Mouse (Mus musculus) ES-E14 (cell line): ENCODE measurements around the gene Aldh2. TPM values are rescaled to one million over a fixed set of nuclear protein-coding genes. Genes with fewer than 3 reads are reported as not detected.

Source experiments
- DNase-seq: peaks from one replicate; pipeline ENCODE4 v3.0.0-alpha.2; 2013; ENCODE audit warnings: low read depth, low spot score
- H3K27ac ChIP-seq: 2 replicates; pipeline ENCODE4 v1.5.1; 2012; ENCODE audit warnings: low read depth, mild to moderate bottlenecking, low read length, moderate library complexity, mixed read lengths; ENCODE audit not compliant: poor library complexity, insufficient read depth, severe bottlenecking
- H3K36me3 ChIP-seq: 2 replicates; pipeline ENCODE4 v1.6.1; 2012; ENCODE audit warnings: mild to moderate bottlenecking, low read length, moderate library complexity, mixed read lengths; ENCODE audit not compliant: control insufficient read depth, poor library complexity, insufficient read depth, severe bottlenecking
- H3K4me1 ChIP-seq, 2 experiments: fragments of 150-350 bp in 1 of 2; sonication (generic) in 1 of 2; 2 replicates each; pipeline ENCODE4 v1.6.1; 2012; ENCODE audit warnings: low read length in 2 of 2, mild to moderate bottlenecking in 1 of 2, mixed read lengths in 1 of 2; ENCODE audit not compliant: control insufficient read depth in 2 of 2, insufficient read depth in 2 of 2, poor library complexity in 1 of 2
- H3K4me3 ChIP-seq, 2 experiments: fragments of 150-350 bp in 1 of 2; sonication (generic) in 1 of 2; 2 replicates each; pipeline ENCODE4 v1.5.1; 2012; ENCODE audit warnings: low read length in 2 of 2, low read depth in 1 of 2, mild to moderate bottlenecking in 1 of 2, mixed read lengths in 1 of 2; ENCODE audit not compliant: insufficient read depth in 1 of 2, poor library complexity in 1 of 2, severe bottlenecking in 1 of 2
- H3K9ac ChIP-seq: 2 replicates; pipeline ENCODE4 v1.6.1; 2012; ENCODE audit warnings: low read depth, mild to moderate bottlenecking, low read length, mixed read lengths; ENCODE audit not compliant: poor library complexity, insufficient read depth, severe bottlenecking
- H3K9me3 ChIP-seq: fragments of 150-350 bp; sonication (generic); 2 replicates; pipeline ENCODE4 v1.6.1; 2012; ENCODE audit warnings: low read depth, mild to moderate bottlenecking, low read length; ENCODE audit not compliant: control insufficient read depth, insufficient read depth
- CHD2 ChIP-seq: IDR thresholded peaks from 2 replicates; pipeline ENCODE4 v1.6.1; 2014; ENCODE audit warnings: mild to moderate bottlenecking, low read depth, low read length, inconsistent platforms
- HCFC1 ChIP-seq: IDR thresholded peaks from 2 replicates; pipeline ENCODE4 v1.6.1; 2012; ENCODE audit warnings: low read length, inconsistent platforms, borderline replicate concordance; ENCODE audit not compliant: insufficient read depth
- MAFK ChIP-seq: IDR thresholded peaks from 2 replicates; pipeline ENCODE4 v1.6.1; 2014; ENCODE audit warnings: mild to moderate bottlenecking, low read depth, low read length, inconsistent platforms; ENCODE audit not compliant: insufficient read depth
- ZC3H11A ChIP-seq: IDR thresholded peaks from 2 replicates; pipeline ENCODE4 v1.6.1; 2012; ENCODE audit warnings: low read depth, mild to moderate bottlenecking, inconsistent platforms, low read length, borderline replicate concordance
- ZNF384 ChIP-seq: IDR thresholded peaks from 2 replicates; pipeline ENCODE4 v1.6.1; 2012; ENCODE audit warnings: low read depth, low read length, inconsistent platforms
- in situ Hi-C, 2 experiments: fragments of 600-800 bp; cut with MboI; formaldehyde crosslinking; loops; one replicate each; pipeline ENCODE4 v1.15.1; 2025; ENCODE audit warnings: low sequenced_read_pairs in 2 of 2, inconsistent platforms in 1 of 2; ENCODE audit not compliant: unreplicated experiment in 2 of 2
- total RNA-seq: library from RNA; depleted of rRNA; stranded (reverse); fragments of 300-350 nt; gene quantifications from 2 replicates; pipeline ENCODE4 v1.2.3, GENCODE M21; 2012; rRNA removed

The Aldh2 gene
- 157 and 238 TPM in 2 replicates for total RNA-seq

DNA sequence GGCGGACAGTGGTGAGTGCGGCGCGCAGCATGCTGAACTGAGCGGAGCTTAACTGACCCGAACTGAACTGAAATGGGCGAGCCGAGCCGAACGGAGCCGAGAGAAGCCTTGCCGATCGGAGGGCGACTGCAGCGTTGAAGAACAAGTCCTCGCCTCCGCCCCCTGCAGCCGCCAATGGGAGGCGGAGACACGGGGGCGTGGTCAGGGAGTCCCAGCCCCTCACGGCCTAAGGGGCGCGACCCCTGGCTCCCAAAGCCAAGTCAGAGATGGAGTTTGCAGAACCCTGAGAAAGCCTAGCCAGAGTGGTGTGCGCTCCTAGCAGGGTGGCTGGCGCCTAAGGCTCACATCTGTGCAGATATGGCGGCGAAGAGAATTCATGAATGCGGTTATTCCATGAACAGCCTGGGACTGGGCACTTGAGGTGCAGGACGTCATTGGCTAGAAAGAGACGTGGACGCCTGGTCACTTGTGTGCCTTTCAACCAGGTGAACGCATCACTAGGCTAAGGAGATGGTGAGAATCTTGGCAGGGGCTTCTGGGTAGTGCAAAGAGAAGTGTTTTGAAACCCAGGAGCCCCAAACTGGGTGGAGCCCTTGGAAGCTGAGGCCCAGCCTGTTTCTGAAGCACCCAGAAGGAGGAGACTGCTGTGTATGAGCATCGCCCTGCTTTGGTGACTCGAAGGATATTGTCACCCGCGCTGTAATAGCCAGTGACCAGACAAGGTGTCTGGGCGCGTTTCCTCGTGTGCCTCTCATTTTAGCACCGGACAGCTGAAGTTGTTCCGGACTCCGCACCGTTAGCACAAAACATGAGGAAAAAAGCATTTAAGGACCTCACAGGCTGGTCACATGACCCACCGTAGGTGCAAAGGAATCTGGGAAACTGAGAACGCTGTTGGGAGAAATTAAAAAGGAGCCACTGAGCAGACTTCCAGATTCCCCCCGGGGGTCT lies at the start of gene Aldh2:
TSS of gene Aldh2 (minus strand) at position 374 of the 951 bp plus-strand sequence.
- Histone ChIP-seq H3K36me3 (peaks cover 2% of the 10 kb centered on the region; the same call in 1 of the 2 replicates), H3K9me3 (no peaks in the 10 kb centered on the region), H3K4me3 (peak within 1 kb of the TSS; percentile 73 to 78), H3K9ac (peak within 1 kb of the TSS; percentile 85), H3K4me1 (peaks cover 2 to 13% of the 10 kb centered on the region in 2 experiments; a peak in 2 of 4 replicates), H3K27ac (peak within 1 kb of the TSS; percentile 48; the same call in 1 of the 2 replicates)
- TF ChIP-seq CHD2 = no peak
- no peak for TF ChIP-seq HCFC1
- no peak for TF ChIP-seq ZNF384
- TF ChIP-seq ZC3H11A = no peak
- no peak for TF ChIP-seq MAFK
- DNase-seq = peak; percentile 88
- in situ Hi-C loops = no loop called here

DNA sequence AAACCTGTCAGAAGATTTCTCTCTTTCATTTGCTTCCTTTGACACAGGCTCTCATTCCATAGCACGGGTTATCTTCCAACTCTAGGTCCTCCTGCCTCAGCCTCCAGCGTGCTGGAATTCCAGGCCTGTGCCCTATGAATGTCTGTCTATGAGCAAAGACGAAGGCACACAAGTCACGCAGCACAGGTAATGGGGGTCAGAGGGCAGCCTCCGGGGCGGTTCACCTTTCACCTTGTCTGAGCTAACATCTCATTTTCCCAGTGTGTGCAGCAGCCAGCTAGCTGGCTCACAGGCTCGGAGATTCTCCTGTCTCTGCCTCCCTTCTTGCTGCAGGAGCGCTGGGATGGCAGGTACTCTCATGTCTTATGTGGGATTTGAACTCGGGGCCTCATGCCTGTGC lies 46.0 kb upstream of the Aldh2 start:
- no peak overlapping the region for H3K9ac ChIP-seq
- no peak overlapping the region for H3K27ac ChIP-seq
- no peak for DNase-seq
- in situ Hi-C loops = no loop called here
- no peak for TF ChIP-seq MAFK
- no peak for TF ChIP-seq CHD2
- no peaks in the 10 kb centered on the region for H3K9me3 ChIP-seq
- H3K36me3 ChIP-seq = no peaks in the 10 kb centered on the region; the same call in 1 of the 2 replicates
- H3K4me1 ChIP-seq = peaks cover 0 to 6% of the 10 kb centered on the region in 2 experiments; a peak in 2 of 4 replicates
- no peak overlapping the region for H3K4me3 ChIP-seq

DNA sequence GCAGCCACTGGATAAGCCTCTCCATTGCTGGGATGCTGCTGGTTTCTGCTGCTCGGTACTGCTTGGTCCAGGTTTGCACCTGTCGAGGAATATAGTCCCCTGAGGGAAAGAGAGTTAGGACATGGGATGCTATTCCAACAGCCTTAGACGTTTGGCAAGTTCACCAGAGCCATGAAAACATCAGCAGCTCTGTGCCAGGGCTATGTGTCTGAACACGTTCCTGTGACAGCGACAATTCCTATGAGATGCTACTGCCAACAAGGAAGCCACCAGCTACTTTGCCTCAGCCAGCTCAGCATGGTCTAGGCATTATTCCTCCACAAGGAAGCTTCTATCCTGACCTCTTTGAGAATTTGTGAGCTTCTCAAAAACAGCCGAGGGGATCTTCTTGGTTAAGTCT lies 43.7 kb upstream of the Aldh2 start:
- Histone ChIP-seq H3K4me3 (no peak overlapping the region), H3K9me3 (no peaks in the 10 kb centered on the region), H3K36me3 (no peaks in the 10 kb centered on the region; the same call in 1 of the 2 replicates), H3K9ac (no peak overlapping the region), H3K27ac (no peak overlapping the region), H3K4me1 (peaks cover 0 to 8% of the 10 kb centered on the region in 2 experiments; a peak in 2 of 4 replicates)
- TF ChIP-seq MAFK (no peak), HCFC1 (no peak), ZNF384 (no peak)
- in situ Hi-C loops = no loop called here
- DNase-seq = no peak

DNA sequence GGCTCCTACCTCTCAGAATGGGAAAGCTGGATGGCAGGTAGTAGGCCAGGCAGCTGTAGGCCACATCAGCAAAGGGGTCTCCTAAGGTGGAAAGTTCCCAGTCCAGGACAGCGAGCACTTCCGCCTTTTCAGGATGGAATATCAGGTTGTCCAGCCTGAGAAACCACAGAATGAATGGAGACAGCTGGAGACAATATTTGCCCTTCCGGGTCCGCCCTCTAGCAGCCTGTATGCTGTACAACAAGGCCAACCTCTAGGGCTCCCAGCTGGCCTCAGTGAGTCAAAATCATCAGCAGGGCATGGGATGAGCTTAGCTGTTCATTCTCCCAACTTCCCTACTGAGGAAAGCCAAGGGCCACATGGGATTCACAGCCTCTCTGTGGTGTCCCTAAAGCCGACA lies 41.0 kb upstream of the Aldh2 start:
- no peak for DNase-seq
- Histone ChIP-seq H3K36me3 (no peaks in the 10 kb centered on the region; the same call in 1 of the 2 replicates), H3K9ac (no peak overlapping the region), H3K4me3 (no peak overlapping the region), H3K27ac (no peak overlapping the region), H3K9me3 (no peaks in the 10 kb centered on the region), H3K4me1 (peaks cover 0 to 8% of the 10 kb centered on the region in 2 experiments; a peak in 2 of 4 replicates)
- in situ Hi-C loops = no loop called here
- TF ChIP-seq HCFC1 = no peak
- no peak for TF ChIP-seq MAFK
- TF ChIP-seq CHD2 = no peak
- TF ChIP-seq ZNF384 = no peak
- TF ChIP-seq ZC3H11A = no peak
